Mouse (Mus musculus): Measurements from ENCODE around the gene Akap3. TPM values are rescaled to one million over a fixed set of nuclear protein-coding genes. Genes with fewer than 3 reads are reported as not detected.

Akap3 gene
- polyA plus RNA-seq, 1 experiment from 2014 or later = not detected

Other genes with a start within 250 kb of the Akap3 start
- 0.23 and 0.38 TPM in 2 replicates for gene Kcna1, start 206.7 kb upstream of the Akap3 start, polyA plus RNA-seq (2014; fragmentation: Nextera tagmentation; extraction: Ambion mirVana)
- gene Kcna6, start 112.4 kb upstream of the Akap3 start, polyA plus RNA-seq (2014; fragmentation: Nextera tagmentation; extraction: Ambion mirVana) = 5.3 and 6.8 TPM in 2 replicates
- gene Ndufa9, start 4.0 kb upstream of the Akap3 start, polyA plus RNA-seq (2014; fragmentation: Nextera tagmentation; extraction: Ambion mirVana) = 190 and 192 TPM in 2 replicates
- not detected in 2 replicates for gene Dyrk4, start 68.7 kb downstream of the Akap3 start, polyA plus RNA-seq (2014; fragmentation: Nextera tagmentation; extraction: Ambion mirVana)
- 90.7 and 92.9 TPM in 2 replicates for gene Rad51ap1, start 86.5 kb downstream of the Akap3 start, polyA plus RNA-seq (2014; fragmentation: Nextera tagmentation; extraction: Ambion mirVana)
- 17.0 and 17.2 TPM in 2 replicates for gene D6Wsu163e, start 86.9 kb downstream of the Akap3 start, polyA plus RNA-seq (2014; fragmentation: Nextera tagmentation; extraction: Ambion mirVana)
- gene Fgf6, start 162.5 kb downstream of the Akap3 start, polyA plus RNA-seq (2014; fragmentation: Nextera tagmentation; extraction: Ambion mirVana) = 0.06 and 0.08 TPM in 2 replicates
- gene Fgf23, start 219.8 kb downstream of the Akap3 start, polyA plus RNA-seq (2014; fragmentation: Nextera tagmentation; extraction: Ambion mirVana) = not detected in 2 replicates